Mouse (Mus musculus): ENCODE results near the gene Tbc1d17. TPM values are rescaled to one million over a fixed set of nuclear protein-coding genes. Genes with fewer than 3 reads are reported as not detected.

The Tbc1d17 gene
- polyA plus RNA-seq, 1 experiment from 2014 or later: 69.0 TPM

GRCm38 (mm10) chr7:44892276-44892921 is 43.5 kb upstream of the Tbc1d17 start, which contains the start of gene Med25:
Gene Med25, minus strand, starts transcription at chr7:44892712.
- Histone ChIP-seq H3K36me3 (ENCODE audit: control insufficient read depth, insufficient read depth, low read length) (peaks cover 3% of the 10 kb centered on the region; the same call in 1 of the 2 replicates), H3K27ac (replicated peaks; ENCODE audit: low read depth, low read length) (peak within 1 kb of the TSS; percentile 83), H3K27me3 (ENCODE audit: control insufficient read depth, insufficient read depth, low read length) (no peaks in the 10 kb centered on the region), H3K9me3 (ENCODE audit: control insufficient read depth, low read length) (no peaks in the 10 kb centered on the region), H3K4me1 (ENCODE audit: control insufficient read depth, insufficient read depth, low read length) (peaks cover 15% of the 10 kb centered on the region), H3K9ac (ENCODE audit: low read length) (peak within 1 kb of the TSS; percentile 73), H3K4me2 (ENCODE audit: low read depth, severe bottlenecking) (peak within 1 kb of the TSS; percentile 81), H3K4me3 (ENCODE audit: low read depth, low read length) (peak within 1 kb of the TSS; percentile 53)
- ATAC-seq (ENCODE audit: insufficient number of reproducible peaks, low FRiP score, low TSS enrichment, low read depth) (peak; percentile 74), DNase-seq (ENCODE audit: low spot score) (peak; percentile 93)
- WGBS: under 1% methylated on average over 56 of the region's 56 CpGs

GRCm38 (mm10) chr7:44891611-44892010 is 42.7 kb upstream of the Tbc1d17 start:
- no peaks in the 10 kb centered on the region for H3K27me3 ChIP-seq (ENCODE audit: control insufficient read depth, insufficient read depth, low read length)
- H3K4me3 ChIP-seq (ENCODE audit: low read depth, low read length): peak overlapping the region; percentile 53
- DNase-seq (ENCODE audit: low spot score) (no peak), ATAC-seq (ENCODE audit: insufficient number of reproducible peaks, low FRiP score, low TSS enrichment, low read depth) (no peak)
- H3K27ac ChIP-seq (replicated peaks; ENCODE audit: low read depth, low read length): no peak overlapping the region
- H3K9me3 ChIP-seq (ENCODE audit: control insufficient read depth, low read length): no peaks in the 10 kb centered on the region
- H3K9ac ChIP-seq (ENCODE audit: low read length): peak overlapping the region; percentile 73
- H3K36me3 ChIP-seq (ENCODE audit: control insufficient read depth, insufficient read depth, low read length): peaks cover 3% of the 10 kb centered on the region; the same call in 1 of the 2 replicates
- peaks cover 14% of the 10 kb centered on the region for H3K4me1 ChIP-seq (ENCODE audit: control insufficient read depth, insufficient read depth, low read length)
- WGBS: 34% methylated on average over 6 of the region's 6 CpGs
- peak overlapping the region; percentile 81 for H3K4me2 ChIP-seq (ENCODE audit: low read depth, severe bottlenecking)

- Histone ChIP-seq H3K27ac (replicated peaks; ENCODE audit: low read depth, low read length) (no peak overlapping the region), H3K36me3 (ENCODE audit: control insufficient read depth, insufficient read depth, low read length) (peaks cover 3% of the 10 kb centered on the region; the same call in 1 of the 2 replicates), H3K9ac (ENCODE audit: low read length) (no peak overlapping the region), H3K4me3 (ENCODE audit: low read depth, low read length) (no peak overlapping the region), H3K4me1 (ENCODE audit: control insufficient read depth, insufficient read depth, low read length) (peaks cover 11% of the 10 kb centered on the region), H3K4me2 (ENCODE audit: low read depth, severe bottlenecking) (peak overlapping the region; percentile 81; the same call in 1 of the 2 replicates), H3K27me3 (ENCODE audit: control insufficient read depth, insufficient read depth, low read length) (no peaks in the 10 kb centered on the region; the same call in 1 of the 2 replicates), H3K9me3 (ENCODE audit: control insufficient read depth, low read length) (no peaks in the 10 kb centered on the region)
- ATAC-seq (ENCODE audit: insufficient number of reproducible peaks, low FRiP score, low TSS enrichment, low read depth): no peak
- WGBS: 92% methylated on average over 4 of the region's 4 CpGs
- no peak for DNase-seq (ENCODE audit: low spot score)
Observed at GRCm38 (mm10) chr7:44890737-44891136, 41.9 kb upstream of the Tbc1d17 start.

GRCm38 (mm10) chr7:44890180-44890579 is 41.3 kb upstream of the Tbc1d17 start:
- no peaks in the 10 kb centered on the region for H3K9me3 ChIP-seq (ENCODE audit: control insufficient read depth, low read length)
- H3K27me3 ChIP-seq (ENCODE audit: control insufficient read depth, insufficient read depth, low read length): no peaks in the 10 kb centered on the region; the same call in 1 of the 2 replicates
- no peak overlapping the region for H3K9ac ChIP-seq (ENCODE audit: low read length)
- DNase-seq (ENCODE audit: low spot score): no peak
- H3K4me1 ChIP-seq (ENCODE audit: control insufficient read depth, insufficient read depth, low read length): peaks cover 11% of the 10 kb centered on the region
- no peak overlapping the region for H3K4me3 ChIP-seq (ENCODE audit: low read depth, low read length)
- H3K4me2 ChIP-seq (ENCODE audit: low read depth, severe bottlenecking): no peak overlapping the region
- ATAC-seq (ENCODE audit: insufficient number of reproducible peaks, low FRiP score, low TSS enrichment, low read depth): no peak
- no peak overlapping the region for H3K27ac ChIP-seq (replicated peaks; ENCODE audit: low read depth, low read length)
- 90% methylated on average over 6 of the region's 7 CpGs for WGBS
- peaks cover 5% of the 10 kb centered on the region; the same call in 1 of the 2 replicates for H3K36me3 ChIP-seq (ENCODE audit: control insufficient read depth, insufficient read depth, low read length)

- H3K36me3 ChIP-seq (ENCODE audit: control insufficient read depth, insufficient read depth, low read length): peaks cover 16% of the 10 kb centered on the region
- H3K27me3 ChIP-seq (ENCODE audit: control insufficient read depth, insufficient read depth, low read length): no peaks in the 10 kb centered on the region; the same call in 1 of the 2 replicates
- no peak overlapping the region for H3K9ac ChIP-seq (ENCODE audit: low read length)
- no peak overlapping the region for H3K27ac ChIP-seq (replicated peaks; ENCODE audit: low read depth, low read length)
- H3K9me3 ChIP-seq (ENCODE audit: control insufficient read depth, low read length): no peaks in the 10 kb centered on the region
- peaks cover 10% of the 10 kb centered on the region for H3K4me1 ChIP-seq (ENCODE audit: control insufficient read depth, insufficient read depth, low read length)
- no peak overlapping the region for H3K4me2 ChIP-seq (ENCODE audit: low read depth, severe bottlenecking)
- DNase-seq (ENCODE audit: low spot score) (no peak), ATAC-seq (ENCODE audit: insufficient number of reproducible peaks, low FRiP score, low TSS enrichment, low read depth) (no peak)
- no peak overlapping the region for H3K4me3 ChIP-seq (ENCODE audit: low read depth, low read length)
- 94% methylated on average over 13 of the region's 13 CpGs for WGBS
Observed at GRCm38 (mm10) chr7:44888256-44889105, 39.6 kb upstream of the Tbc1d17 start.

GRCm38 (mm10) chr7:44886964-44887363 is 38.1 kb upstream of the Tbc1d17 start:
- ATAC-seq (ENCODE audit: insufficient number of reproducible peaks, low FRiP score, low TSS enrichment, low read depth) (no peak), DNase-seq (ENCODE audit: low spot score) (no peak)
- Histone ChIP-seq H3K4me3 (ENCODE audit: low read depth, low read length) (no peak overlapping the region), H3K4me2 (ENCODE audit: low read depth, severe bottlenecking) (no peak overlapping the region), H3K9me3 (ENCODE audit: control insufficient read depth, low read length) (no peaks in the 10 kb centered on the region), H3K36me3 (ENCODE audit: control insufficient read depth, insufficient read depth, low read length) (peaks cover 22% of the 10 kb centered on the region), H3K27ac (replicated peaks; ENCODE audit: low read depth, low read length) (no peak overlapping the region), H3K27me3 (ENCODE audit: control insufficient read depth, insufficient read depth, low read length) (no peaks in the 10 kb centered on the region; the same call in 1 of the 2 replicates), H3K9ac (ENCODE audit: low read length) (no peak overlapping the region), H3K4me1 (ENCODE audit: control insufficient read depth, insufficient read depth, low read length) (peaks cover 7% of the 10 kb centered on the region)
- WGBS: 89% methylated on average over 7 of the region's 7 CpGs

GRCm38 (mm10) chr7:44884637-44885036 is 35.8 kb upstream of the Tbc1d17 start:
- H3K9ac ChIP-seq (ENCODE audit: low read length): no peak overlapping the region
- H3K36me3 ChIP-seq (ENCODE audit: control insufficient read depth, insufficient read depth, low read length): peaks cover 42% of the 10 kb centered on the region
- DNase-seq (ENCODE audit: low spot score) (no peak), ATAC-seq (ENCODE audit: insufficient number of reproducible peaks, low FRiP score, low TSS enrichment, low read depth) (no peak)
- no peak overlapping the region for H3K27ac ChIP-seq (replicated peaks; ENCODE audit: low read depth, low read length)
- no peak overlapping the region; the same call in 1 of the 2 replicates for H3K4me2 ChIP-seq (ENCODE audit: low read depth, severe bottlenecking)
- WGBS: over 99% methylated on average over 5 of the region's 5 CpGs
- no peaks in the 10 kb centered on the region for H3K4me1 ChIP-seq (ENCODE audit: control insufficient read depth, insufficient read depth, low read length)
- no peaks in the 10 kb centered on the region; the same call in 1 of the 2 replicates for H3K27me3 ChIP-seq (ENCODE audit: control insufficient read depth, insufficient read depth, low read length)
- H3K9me3 ChIP-seq (ENCODE audit: control insufficient read depth, low read length): no peaks in the 10 kb centered on the region
- no peak overlapping the region for H3K4me3 ChIP-seq (ENCODE audit: low read depth, low read length)

GRCm38 (mm10) chr7:44883036-44883435 is 34.2 kb upstream of the Tbc1d17 start:
- no peak for DNase-seq (ENCODE audit: low spot score)
- H3K4me2 ChIP-seq (ENCODE audit: low read depth, severe bottlenecking): no peak overlapping the region
- ATAC-seq (ENCODE audit: insufficient number of reproducible peaks, low FRiP score, low TSS enrichment, low read depth): no peak
- H3K4me3 ChIP-seq (ENCODE audit: low read depth, low read length): no peak overlapping the region
- WGBS: 87% methylated on average over 3 of the region's 3 CpGs
- H3K27me3 ChIP-seq (ENCODE audit: control insufficient read depth, insufficient read depth, low read length): no peaks in the 10 kb centered on the region; the same call in 1 of the 2 replicates
- H3K9me3 ChIP-seq (ENCODE audit: control insufficient read depth, low read length): no peaks in the 10 kb centered on the region
- no peak overlapping the region for H3K9ac ChIP-seq (ENCODE audit: low read length)
- H3K36me3 ChIP-seq (ENCODE audit: control insufficient read depth, insufficient read depth, low read length): peaks cover 40% of the 10 kb centered on the region
- no peaks in the 10 kb centered on the region for H3K4me1 ChIP-seq (ENCODE audit: control insufficient read depth, insufficient read depth, low read length)
- H3K27ac ChIP-seq (replicated peaks; ENCODE audit: low read depth, low read length): no peak overlapping the region
